Mouse (Mus musculus): ENCODE results near the gene Ccdc6.

DNA sequence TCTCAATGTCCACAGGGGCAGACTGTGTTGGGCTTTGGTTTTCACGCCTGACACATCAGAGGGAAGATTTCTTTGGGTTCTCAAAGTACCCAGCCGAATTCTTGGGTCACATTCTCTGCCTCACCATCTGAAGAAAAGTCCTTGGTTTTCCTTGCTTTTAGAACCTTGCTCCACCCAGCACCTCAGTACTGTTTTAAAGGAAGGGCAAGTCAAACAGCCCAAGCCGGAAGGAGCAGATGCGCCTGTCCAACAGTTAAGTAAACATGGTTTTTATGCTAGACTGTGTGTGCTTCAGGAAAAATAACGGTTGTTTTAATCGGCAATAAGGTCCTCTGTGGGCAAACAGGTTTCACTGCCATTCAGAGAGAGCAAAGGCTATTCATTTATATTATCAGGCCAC lies 101.1 kb downstream of the Ccdc6 start:
- TF ChIP-seq CTCF (IDR thresholded peaks at IDR 0.05; ENCODE audit: low read depth, low read length) (no peak), GATA2 (IDR thresholded peaks at IDR 0.05; ENCODE audit: borderline replicate concordance, low read depth, low read length) (no peak), GATA1 (IDR thresholded peaks at IDR 0.05; ENCODE audit: borderline replicate concordance, low read length) (no peak)
